Mouse (Mus musculus) stomach, postnatal 0 days (tissue): ENCODE data around the gene Card10. TPM values are rescaled to one million over a fixed set of nuclear protein-coding genes. Genes with fewer than 3 reads are reported as not detected.
A peak's percentile ranks its signal among the peaks of the same experiment; 100 is the strongest.

Source experiments
- ATAC-seq: fragments of 200-750 bp; cut with Nextera tagmentation; 2 replicates; pipeline ENCODE4 v1.8.0; 2017; ENCODE audit not compliant: low FRiP score, low TSS enrichment
- DNase-seq: peaks from one replicate; pipeline ENCODE4 v3.0.0-alpha.2; 2016; ENCODE audit warnings: low spot score
- H3K27ac ChIP-seq: fragments of 300-500 bp; sonication (generic); replicated peaks from 2 replicates; pipeline ENCODE4 v1.5.1; 2014; ENCODE audit warnings: mild to moderate bottlenecking, control low read depth
- H3K27me3 ChIP-seq: fragments of 300-500 bp; sonication (generic); 2 replicates; pipeline ENCODE4 v1.6.1; 2014; ENCODE audit warnings: low read length; ENCODE audit not compliant: control insufficient read depth, insufficient read depth
- H3K36me3 ChIP-seq: fragments of 300-500 bp; sonication (generic); 2 replicates; pipeline ENCODE4 v1.6.1; 2014; ENCODE audit warnings: low read length, mixed read lengths; ENCODE audit not compliant: control insufficient read depth, insufficient read depth
- H3K4me1 ChIP-seq: fragments of 300-500 bp; sonication (generic); replicated peaks from 2 replicates; pipeline ENCODE4 v1.6.1; 2014; ENCODE audit warnings: antibody characterized with exemption; ENCODE audit not compliant: control insufficient read depth, insufficient read depth
- H3K4me2 ChIP-seq: fragments of 300-500 bp; sonication (generic); replicated peaks from 2 replicates; pipeline ENCODE4 v1.6.1; 2014; ENCODE audit warnings: low read depth, mild to moderate bottlenecking, control low read depth, moderate library complexity
- H3K4me3 ChIP-seq: fragments of 300-500 bp; sonication (generic); 2 replicates; pipeline ENCODE4 v1.5.1; 2014; ENCODE audit warnings: low read depth, low read length, control low read depth
- H3K9ac ChIP-seq: fragments of 300-500 bp; sonication (generic); 2 replicates; pipeline ENCODE4 v1.6.1; 2014; ENCODE audit warnings: mild to moderate bottlenecking, low read length, control low read depth, mixed read lengths
- H3K9me3 ChIP-seq: fragments of 300-500 bp; sonication (generic); 2 replicates; pipeline ENCODE4 v1.6.1; 2016; ENCODE audit warnings: low read length; ENCODE audit not compliant: control insufficient read depth
- CTCF ChIP-seq: IDR thresholded peaks from 2 replicates; pipeline ENCODE4 v1.5.1; 2016; ENCODE audit warnings: antibody characterized with exemption, low read depth, mild to moderate bottlenecking, moderate library complexity
- EP300 ChIP-seq: optimal IDR thresholded peaks from 2 replicates; pipeline ENCODE3; 2016; ENCODE audit warnings: antibody characterized with exemption
- WGBS: fragments of 180-500 bp; shearing (Covaris S2); extraction: QIAGEN DNeasy Blood & Tissue Kit; methylation state at CpG from one replicate; pipeline ENCODE4 v1.1.7; 2014; 5-methylcytosine and 5-hydroxymethylcytosine counted together
- polyA plus RNA-seq: library from polyadenylated mRNA; unstranded; fragments of >200 nt; fragmentation: Nextera tagmentation; extraction: Ambion mirVana; gene quantifications from 2 replicates; pipeline ENCODE4 v1.2.1, GENCODE M21; 2015

Gene Card10
- polyA plus RNA-seq, 1 experiment from 2014 or later = 2.4 TPM

DNA sequence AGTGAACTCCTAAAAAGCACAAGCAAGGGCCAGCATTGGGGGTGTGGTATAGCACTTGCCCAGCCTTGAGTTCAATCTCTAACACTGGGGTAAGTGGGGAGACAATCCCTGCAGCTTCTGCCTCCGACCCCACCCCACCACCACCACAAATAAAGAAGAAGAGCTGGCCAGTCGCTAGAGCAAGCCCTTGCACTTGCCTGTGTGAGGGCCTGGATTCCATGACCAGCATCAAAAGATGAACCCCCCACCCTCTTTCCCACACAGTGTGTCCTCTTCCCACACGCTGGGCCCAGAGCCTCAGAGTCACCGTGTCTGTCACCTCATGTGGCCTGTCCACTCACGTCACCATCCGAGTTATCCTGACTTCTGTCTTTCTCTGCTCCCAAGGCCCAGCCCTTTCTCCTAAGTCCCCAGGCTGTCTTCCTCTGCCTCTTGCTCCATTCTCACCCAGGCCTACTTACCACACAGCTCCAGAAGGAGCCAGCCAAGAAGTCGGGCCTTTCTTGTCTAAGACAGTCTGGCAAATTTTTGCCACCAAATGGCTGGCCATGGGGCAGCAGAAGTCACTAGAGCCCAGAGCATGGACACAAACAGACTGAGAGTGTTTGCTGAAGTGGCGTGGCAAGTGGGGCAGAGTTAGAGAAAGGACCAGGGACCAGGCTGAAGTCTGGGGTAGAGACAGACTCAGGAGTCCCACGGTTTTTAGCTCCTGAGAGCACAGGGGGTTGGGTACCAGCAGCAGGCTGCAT is 32.4 kb downstream of the Card10 start:
- no peak for DNase-seq
- H3K27me3 ChIP-seq = no peaks in the 10 kb centered on the region
- 0 out of 2 replicates have a peak, but pooled peaks cover 3% of the 10 kb centered on the region for H3K9me3 ChIP-seq
- H3K4me3 ChIP-seq = no peak overlapping the region
- TF ChIP-seq CTCF (no peak), EP300 (no peak)
- no peak overlapping the region for H3K4me2 ChIP-seq
- no peak for ATAC-seq
- H3K27ac ChIP-seq = no peak overlapping the region
- no peak overlapping the region for H3K9ac ChIP-seq
- H3K36me3 ChIP-seq = 0 out of 2 replicates have a peak, but pooled peaks cover under 1% of the 10 kb centered on the region
- 57% methylated on average over 9 of the region's 9 CpGs for WGBS
- H3K4me1 ChIP-seq = no peaks in the 10 kb centered on the region

DNA sequence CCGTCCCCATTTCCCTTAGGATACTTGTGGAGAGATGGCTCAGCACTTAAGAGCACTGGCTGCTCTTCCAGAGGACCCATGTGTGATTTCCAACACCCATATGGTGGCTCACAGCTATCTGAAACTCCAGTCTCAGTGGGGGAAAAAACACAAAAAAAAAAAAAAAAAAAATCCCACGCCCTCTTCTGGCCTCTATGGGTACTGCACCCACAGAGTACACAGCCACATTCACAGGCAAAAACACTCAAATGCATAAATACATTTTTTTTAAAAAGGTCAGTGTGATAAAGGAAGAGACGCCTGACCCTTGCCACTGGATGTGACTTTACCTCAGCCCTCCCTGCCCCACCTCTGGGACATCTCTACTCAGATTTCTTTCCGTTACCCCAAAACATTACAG is 33.8 kb downstream of the Card10 start:
- ATAC-seq (no peak), DNase-seq (no peak)
- 90% methylated on average over 4 of the region's 4 CpGs for WGBS
- H3K4me2 ChIP-seq = no peak overlapping the region
- 0 out of 2 replicates have a peak, but pooled peaks cover 3% of the 10 kb centered on the region for H3K9me3 ChIP-seq
- H3K27ac ChIP-seq = no peak overlapping the region
- H3K4me1 ChIP-seq = no peaks in the 10 kb centered on the region
- H3K4me3 ChIP-seq = no peak overlapping the region
- no peaks in the 10 kb centered on the region for H3K36me3 ChIP-seq
- no peak for TF ChIP-seq EP300
- 0 out of 2 replicates have a peak, but pooled peaks have one; percentile 35 for TF ChIP-seq CTCF
- H3K27me3 ChIP-seq = no peaks in the 10 kb centered on the region
- no peak overlapping the region for H3K9ac ChIP-seq

DNA sequence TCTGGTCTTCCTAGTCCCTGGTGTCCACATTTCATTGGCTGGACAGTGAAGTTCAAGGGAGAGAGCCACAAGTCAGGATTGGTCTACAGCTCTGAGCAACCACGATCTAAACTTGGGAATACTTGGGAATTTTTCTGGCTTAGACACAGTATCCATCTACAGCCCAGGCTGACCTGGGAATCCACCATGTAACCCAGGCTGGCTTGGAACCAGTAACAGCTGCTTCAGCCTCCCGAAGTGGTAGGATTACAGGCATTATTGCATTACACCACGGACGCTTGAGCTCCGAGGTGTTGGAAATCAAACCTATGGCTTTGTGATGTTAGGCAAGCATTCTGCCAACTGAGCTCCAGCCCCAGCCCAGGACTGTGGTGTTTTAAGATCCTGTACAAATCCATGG is 39.1 kb downstream of the Card10 start:
- DNase-seq (no peak), ATAC-seq (no peak)
- Histone ChIP-seq H3K9ac (no peak overlapping the region), H3K4me1 (no peaks in the 10 kb centered on the region), H3K4me3 (no peak overlapping the region), H3K27ac (no peak overlapping the region), H3K27me3 (no peaks in the 10 kb centered on the region), H3K36me3 (no peaks in the 10 kb centered on the region), H3K4me2 (no peak overlapping the region), H3K9me3 (0 out of 2 replicates have a peak, but pooled peaks cover under 1% of the 10 kb centered on the region)
- no peak for TF ChIP-seq CTCF
- TF ChIP-seq EP300 = no peak
- WGBS = 73% methylated on average over 5 of the region's 5 CpGs

DNA sequence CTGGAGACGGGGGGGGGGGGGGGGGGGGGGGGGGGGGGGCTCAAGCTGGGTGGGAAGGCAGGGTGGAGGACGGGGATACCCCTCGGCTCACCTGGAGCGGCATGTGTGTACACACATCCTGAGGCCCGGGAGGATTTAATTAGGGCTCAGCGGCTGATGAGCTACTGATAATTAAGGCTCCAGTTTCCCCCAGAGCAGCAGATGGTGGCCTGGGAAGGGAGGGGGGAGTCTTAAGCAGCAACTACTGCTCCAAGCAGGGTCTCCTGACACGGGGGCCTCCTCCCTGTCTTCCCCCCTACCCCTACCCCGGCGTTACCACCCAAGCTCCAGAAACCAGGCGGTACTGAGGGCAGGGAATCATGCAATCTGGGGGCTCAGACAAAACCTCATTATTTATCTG is 39.6 kb downstream of the Card10 start:
- TF ChIP-seq EP300 = no peak
- TF ChIP-seq CTCF = no peak
- ATAC-seq (no peak), DNase-seq (no peak)
- Histone ChIP-seq H3K4me1 (no peaks in the 10 kb centered on the region), H3K9ac (no peak overlapping the region), H3K36me3 (no peaks in the 10 kb centered on the region), H3K4me2 (no peak overlapping the region), H3K9me3 (no peaks in the 10 kb centered on the region), H3K4me3 (no peak overlapping the region), H3K27me3 (no peaks in the 10 kb centered on the region), H3K27ac (no peak overlapping the region)
- WGBS = 38% methylated on average over 9 of the region's 10 CpGs

DNA sequence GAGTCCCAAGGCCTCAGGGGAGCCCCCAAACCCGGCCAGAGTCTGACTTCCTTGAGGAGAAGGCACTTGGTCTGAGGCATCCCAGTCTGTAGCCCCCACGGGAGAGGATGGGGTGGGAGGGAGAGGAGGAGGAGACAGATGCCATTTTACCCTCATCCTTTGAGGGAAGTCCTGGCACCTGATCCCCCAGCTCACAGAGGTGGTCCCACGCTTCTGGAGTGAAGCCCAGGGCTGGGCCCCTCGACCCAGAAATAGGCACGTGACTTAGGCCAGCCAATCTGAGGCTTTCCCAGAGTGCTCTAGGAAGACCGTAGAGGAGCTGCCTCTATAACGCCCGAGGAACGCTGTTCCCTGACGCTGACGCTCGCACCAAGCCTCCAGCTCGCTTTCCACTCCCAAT is 41.7 kb downstream of the Card10 start:
- Histone ChIP-seq H3K4me3 (no peak overlapping the region), H3K27ac (no peak overlapping the region), H3K36me3 (no peaks in the 10 kb centered on the region), H3K4me2 (no peak overlapping the region), H3K4me1 (no peaks in the 10 kb centered on the region), H3K9me3 (no peaks in the 10 kb centered on the region), H3K27me3 (no peaks in the 10 kb centered on the region), H3K9ac (no peak overlapping the region)
- 78% methylated on average over 13 of the region's 13 CpGs for WGBS
- DNase-seq (no peak), ATAC-seq (no peak)
- TF ChIP-seq CTCF (no peak), EP300 (no peak)

DNA sequence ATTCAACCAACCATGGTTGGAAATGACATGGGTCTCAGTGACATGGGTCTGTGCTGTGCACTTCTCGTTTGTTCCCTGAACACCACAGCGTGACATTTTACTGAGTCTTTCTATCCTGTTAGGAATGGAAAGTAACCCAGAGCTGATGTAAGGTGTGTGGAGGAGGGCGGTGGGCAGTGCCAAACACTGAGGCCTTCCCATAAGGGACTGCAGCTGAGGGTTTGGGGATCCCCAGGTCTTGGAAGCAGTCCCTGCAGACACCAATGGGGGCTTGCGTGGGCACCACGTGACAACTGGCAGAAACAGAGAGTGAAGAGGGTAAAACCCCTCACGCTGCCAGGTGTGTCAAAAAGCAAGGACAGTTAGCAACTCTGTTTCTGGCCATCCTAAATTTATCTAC is 44.7 kb downstream of the Card10 start:
- H3K9ac ChIP-seq = no peak overlapping the region
- H3K4me3 ChIP-seq = no peak overlapping the region
- no peaks in the 10 kb centered on the region for H3K4me1 ChIP-seq
- H3K27ac ChIP-seq = no peak overlapping the region
- no peaks in the 10 kb centered on the region for H3K36me3 ChIP-seq
- ATAC-seq (no peak), DNase-seq (no peak)
- H3K4me2 ChIP-seq = no peak overlapping the region
- no peaks in the 10 kb centered on the region for H3K9me3 ChIP-seq
- no peak for TF ChIP-seq CTCF
- TF ChIP-seq EP300 = no peak
- WGBS = 86% methylated on average over 6 of the region's 6 CpGs
- no peaks in the 10 kb centered on the region for H3K27me3 ChIP-seq
